Mouse (Mus musculus) myocyte (in vitro differentiated cells): ENCODE results near the gene Ccr10.

Source experiments
- MYOD1 ChIP-seq, 3 experiments: IDR thresholded peaks; one replicate each; pipeline ENCODE4 v1.6.1; 2011; ENCODE audit warnings: control low read depth in 2 of 3, low read depth in 2 of 3, mild to moderate bottlenecking in 2 of 3, moderate library complexity in 1 of 3; ENCODE audit not compliant: insufficient read length in 2 of 3, control insufficient read depth in 1 of 3
- POLR2A ChIP-seq: IDR thresholded peaks from one replicate; pipeline ENCODE4 v1.6.1; 2011; ENCODE audit warnings: low read depth, mild to moderate bottlenecking, control low read depth, moderate library complexity; ENCODE audit not compliant: insufficient read length
- USF1 ChIP-seq: IDR thresholded peaks from one replicate; pipeline ENCODE4 v1.6.1; 2011; ENCODE audit warnings: low read depth, mild to moderate bottlenecking, control low read depth, moderate library complexity

- no peak for TF ChIP-seq POLR2A
- TF ChIP-seq MYOD1 (IDR thresholded peaks at IDR 0.05; ENCODE audit: control insufficient read depth in 1 of 3, insufficient read length in 2 of 3, low read depth in 2 of 3): no peak
- TF ChIP-seq USF1: no peak
Observed at GRCm38 (mm10) chr11:101175636-101176116, 433 bp upstream of the Ccr10 start.
